Mouse (Mus musculus) cerebellum, adult 2 months (tissue): Measurements from ENCODE around the gene Zfp706. TPM values are rescaled to one million over a fixed set of nuclear protein-coding genes. Genes with fewer than 3 reads are reported as not detected.

Experiments used
- DNase-seq, 2 experiments: peaks; one replicate each; pipeline ENCODE4 v3.0.0; 2021
- H3K27ac ChIP-seq: fragments of 200-500 bp; 2 replicates; pipeline ENCODE4 v1.5.1; 2012; ENCODE audit warnings: low read length, control low read depth, inconsistent platforms; ENCODE audit not compliant: insufficient read depth
- H3K27me3 ChIP-seq: fragments of 200-500 bp; 2 replicates; pipeline ENCODE4 v1.6.1; 2012; ENCODE audit warnings: inconsistent platforms, mild to moderate bottlenecking, low read length, moderate library complexity; ENCODE audit not compliant: control insufficient read depth, insufficient read depth
- H3K4me1 ChIP-seq: fragments of 200-500 bp; 2 replicates; pipeline ENCODE4 v1.6.1; 2011; ENCODE audit warnings: low read length; ENCODE audit not compliant: control insufficient read depth, insufficient read depth
- H3K4me3 ChIP-seq: fragments of 200-500 bp; replicated peaks from 2 replicates; pipeline ENCODE3; 2011; ENCODE audit warnings: mild to moderate bottlenecking, low read depth, low read length, control low read depth; ENCODE audit not compliant: insufficient read depth
- CTCF ChIP-seq: fragments of 200-500 bp; IDR thresholded peaks from 2 replicates; pipeline ENCODE4 v1.5.1; 2011; ENCODE audit warnings: low read depth, mild to moderate bottlenecking, control low read depth, low read length, moderate library complexity, borderline replicate concordance; ENCODE audit not compliant: insufficient read depth
- POLR2A ChIP-seq: fragments of 200-500 bp; IDR thresholded peaks from 2 replicates; pipeline ENCODE4 v1.6.1; 2011; ENCODE audit warnings: low read length, control low read depth, borderline replicate concordance; ENCODE audit not compliant: insufficient read depth
- WGBS: fragments of 180-500 bp; shearing (Covaris S2); methylation state at CpG from one replicate; pipeline ENCODE4 v1.1.7; 2018; 5-methylcytosine and 5-hydroxymethylcytosine counted together
- polyA plus RNA-seq: library from polyadenylated mRNA; depleted of rRNA; stranded (reverse); fragments of >200 nt; gene quantifications from 2 replicates; pipeline ENCODE4 v1.2.3, GENCODE M21; 2012

Gene Zfp706
- polyA plus RNA-seq, 1 experiment: 125 TPM

GRCm38 (mm10) chr15:36991353-36991752 lies 16.2 kb downstream of the Zfp706 start:
- H3K4me1 ChIP-seq: peaks cover 4% of the 10 kb centered on the region
- H3K27ac ChIP-seq: no peak overlapping the region
- H3K27me3 ChIP-seq: no peaks in the 10 kb centered on the region
- TF ChIP-seq CTCF (no peak), POLR2A (no peak)
- no peak overlapping the region for H3K4me3 ChIP-seq
- no peak for DNase-seq
- 42% methylated on average over 6 of the region's 6 CpGs for WGBS

GRCm38 (mm10) chr15:36989922-36990321 lies 17.7 kb downstream of the Zfp706 start:
- no peak for DNase-seq
- no peak overlapping the region for H3K27ac ChIP-seq
- H3K27me3 ChIP-seq: no peaks in the 10 kb centered on the region
- peaks cover 6% of the 10 kb centered on the region for H3K4me1 ChIP-seq
- 73% methylated on average over 11 of the region's 11 CpGs for WGBS
- no peak overlapping the region for H3K4me3 ChIP-seq
- TF ChIP-seq POLR2A: no peak
- no peak for TF ChIP-seq CTCF

GRCm38 (mm10) chr15:36988718-36989115 lies 18.9 kb downstream of the Zfp706 start:
- 46% methylated on average over 2 of the region's 2 CpGs for WGBS
- no peak overlapping the region for H3K4me3 ChIP-seq
- H3K27me3 ChIP-seq: no peaks in the 10 kb centered on the region
- no peak for DNase-seq
- no peak for TF ChIP-seq POLR2A
- H3K27ac ChIP-seq: no peak overlapping the region
- H3K4me1 ChIP-seq: peaks cover 9% of the 10 kb centered on the region

- H3K4me1 ChIP-seq: peaks cover 9% of the 10 kb centered on the region
- TF ChIP-seq POLR2A (no peak), CTCF (no peak)
- no peak overlapping the region for H3K27ac ChIP-seq
Observed at GRCm38 (mm10) chr15:36987976-36988717, 19.4 kb downstream of the Zfp706 start.

GRCm38 (mm10) chr15:36987211-36987877 lies 20.2 kb downstream of the Zfp706 start:
- no peak for DNase-seq
- WGBS: 49% methylated on average over 6 of the region's 6 CpGs
- no peaks in the 10 kb centered on the region for H3K27me3 ChIP-seq
- no peak overlapping the region for H3K4me3 ChIP-seq
- H3K4me1 ChIP-seq: peaks cover 9% of the 10 kb centered on the region
- H3K27ac ChIP-seq: no peak overlapping the region; the same call in 1 of the 2 replicates
- TF ChIP-seq CTCF (no peak), POLR2A (no peak)

More at GRCm38 (mm10) chr15:36987976-36988717, 19.4 kb downstream of the Zfp706 start:
- Histone ChIP-seq H3K27me3 (no peaks in the 10 kb centered on the region), H3K4me3 (no peak overlapping the region)
- WGBS: 90% methylated on average over 13 of the region's 13 CpGs
- no peak for DNase-seq

- WGBS: 80% methylated on average over 6 of the region's 6 CpGs
- Histone ChIP-seq H3K27me3 (no peaks in the 10 kb centered on the region), H3K27ac (no peak overlapping the region), H3K4me3 (no peak overlapping the region), H3K4me1 (peaks cover 9% of the 10 kb centered on the region)
- TF ChIP-seq POLR2A (no peak), CTCF (no peak)
- no peak for DNase-seq
Observed at GRCm38 (mm10) chr15:36985567-36985925, 22.0 kb downstream of the Zfp706 start.

GRCm38 (mm10) chr15:36984921-36985566 lies 22.5 kb downstream of the Zfp706 start:
- TF ChIP-seq CTCF: no peak
- TF ChIP-seq POLR2A: no peak
- no peak for DNase-seq
- 61% methylated on average over 1 of the region's 1 CpGs for WGBS
- no peaks in the 10 kb centered on the region for H3K27me3 ChIP-seq
- H3K27ac ChIP-seq: no peak overlapping the region
- H3K4me3 ChIP-seq: no peak overlapping the region
- peaks cover 11% of the 10 kb centered on the region for H3K4me1 ChIP-seq

GRCm38 (mm10) chr15:36983455-36983854 lies 24.1 kb downstream of the Zfp706 start:
- H3K4me3 ChIP-seq: no peak overlapping the region
- TF ChIP-seq POLR2A (no peak), CTCF (no peak)
- WGBS: 72% methylated on average over 3 of the region's 3 CpGs
- DNase-seq: no peak
- H3K4me1 ChIP-seq: peaks cover 11% of the 10 kb centered on the region
- no peaks in the 10 kb centered on the region for H3K27me3 ChIP-seq
- H3K27ac ChIP-seq: no peak overlapping the region
